Mouse (Mus musculus) embryo, embryonic 10.5 days (tissue): ENCODE results near the gene Ambra1.

Experiments used
- DNase-seq: peaks from one replicate; pipeline ENCODE4 v3.0.0-alpha.2; 2015; ENCODE audit warnings: low spot score

The Ambra1 gene

DNA sequence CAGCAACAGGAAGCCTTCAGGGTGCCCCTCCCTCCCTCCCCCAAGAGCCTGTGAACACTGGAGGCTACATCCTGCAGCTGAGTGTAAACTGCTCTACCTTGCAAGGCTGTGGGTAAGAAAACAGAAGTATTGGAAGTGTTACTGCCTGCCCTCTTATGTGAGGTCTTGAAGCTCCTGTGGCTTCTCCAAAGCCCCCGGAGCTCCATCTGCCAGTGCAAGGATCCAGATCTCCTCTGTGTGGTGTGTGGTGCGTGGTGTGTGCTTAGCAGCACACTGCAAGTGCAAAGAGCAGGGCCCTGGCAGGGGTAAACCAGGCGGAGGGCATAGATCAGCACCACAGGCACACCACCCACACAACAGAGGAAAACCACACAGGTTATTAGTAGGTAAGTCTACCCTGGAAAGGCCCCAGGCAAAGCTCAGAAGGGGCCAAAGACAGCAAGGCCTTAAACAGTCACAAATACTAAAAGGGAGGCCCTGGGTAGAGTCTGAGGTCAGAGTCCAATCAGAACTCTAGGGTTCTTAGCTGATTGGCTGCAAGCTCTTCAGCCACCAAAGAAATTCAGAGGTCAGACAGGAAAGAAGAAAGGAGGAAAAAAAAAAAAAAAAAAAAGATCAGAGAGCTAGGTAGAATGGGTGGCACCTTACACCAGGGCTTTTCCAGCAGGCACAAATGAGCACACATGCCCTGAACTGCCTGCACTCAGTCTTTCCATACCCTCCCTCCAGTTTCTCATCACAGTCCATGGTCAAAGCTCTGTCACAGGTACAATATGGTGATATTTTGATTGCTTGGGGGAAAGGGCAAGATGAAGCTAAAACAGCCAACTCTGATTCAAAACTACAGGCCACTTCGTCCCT lies 232.2 kb downstream of the Ambra1 start:
- DNase-seq = no peak

DNA sequence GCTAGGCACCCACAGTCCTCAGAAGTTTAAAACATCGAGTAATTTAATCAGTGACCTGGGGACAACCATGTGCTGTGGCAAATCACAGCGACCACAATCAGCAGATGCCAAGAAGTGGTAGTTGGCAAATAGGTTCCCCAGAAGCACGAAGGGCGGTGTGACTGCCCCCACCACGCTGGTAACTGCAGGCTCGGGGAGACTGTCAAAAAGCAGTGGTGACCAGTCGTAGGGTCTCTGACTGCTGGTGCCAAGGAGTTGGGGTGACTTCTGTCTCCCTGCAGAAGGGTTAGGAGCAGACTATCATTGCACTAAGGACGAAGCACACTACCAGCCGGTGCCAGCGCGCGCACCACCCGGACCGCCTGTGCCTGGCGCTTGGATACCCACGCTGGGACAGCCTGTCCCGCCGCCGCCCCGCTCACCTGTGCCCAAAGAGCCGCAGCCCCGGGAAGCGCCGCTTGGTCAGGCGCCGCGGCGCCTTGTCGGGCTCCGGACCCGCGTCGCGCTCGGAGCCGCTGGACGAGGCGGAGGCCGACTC lies 233.0 kb downstream of the Ambra1 start:
- DNase-seq = no peak

DNA sequence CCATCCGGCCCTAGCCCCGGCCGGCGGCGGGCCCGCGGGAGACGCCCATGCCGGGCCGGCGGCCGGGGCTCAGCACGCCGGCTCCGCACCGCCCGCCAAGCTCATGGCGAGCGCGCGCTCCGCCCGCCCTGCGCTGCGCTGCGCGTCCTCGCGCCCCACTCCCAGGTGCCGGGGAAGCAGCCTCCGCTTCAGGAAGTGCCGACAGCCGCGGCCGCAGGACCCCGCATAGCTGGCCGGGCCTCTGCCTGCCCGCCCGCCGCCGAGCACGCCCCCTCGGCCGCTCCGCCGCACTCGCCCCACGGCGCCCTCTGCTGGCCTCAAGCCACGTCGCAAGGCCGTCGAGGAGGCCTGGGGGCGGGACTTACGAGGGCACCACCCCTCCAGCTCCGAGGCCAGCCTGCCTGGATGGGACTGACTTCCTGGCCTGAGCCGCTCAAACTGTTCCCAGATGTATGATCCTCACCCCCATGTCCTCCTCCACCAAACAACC lies 233.6 kb downstream of the Ambra1 start:
- DNase-seq = peak; percentile 94

DNA sequence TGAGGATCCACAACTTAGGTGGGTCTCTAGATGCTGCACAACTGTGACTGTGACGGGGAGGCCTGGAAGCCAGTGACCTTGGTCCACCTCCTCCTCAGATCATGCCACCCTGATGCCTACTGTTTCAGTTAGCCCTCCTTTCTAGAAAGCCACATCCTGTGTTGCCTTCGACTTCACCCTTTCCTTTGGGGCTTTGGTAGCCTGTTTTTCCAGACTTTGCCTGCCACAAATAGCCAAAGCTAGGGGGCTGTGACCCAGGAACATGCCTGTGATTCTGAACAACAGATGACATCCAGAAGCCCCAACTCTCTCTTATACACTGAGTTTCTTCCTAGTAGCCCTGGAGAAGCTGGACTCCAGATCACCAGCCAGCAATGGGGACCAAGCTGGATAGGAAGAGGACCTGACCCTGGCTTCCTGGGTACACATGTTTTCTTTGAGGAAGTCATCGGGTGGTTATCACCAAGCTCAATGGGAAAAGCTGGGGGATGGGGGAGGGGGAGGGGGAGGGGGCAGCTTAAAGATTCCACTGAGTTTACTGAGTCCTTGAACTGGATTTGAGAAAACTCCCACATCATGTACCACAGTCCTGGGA lies 234.8 kb downstream of the Ambra1 start:
- no peak for DNase-seq

DNA sequence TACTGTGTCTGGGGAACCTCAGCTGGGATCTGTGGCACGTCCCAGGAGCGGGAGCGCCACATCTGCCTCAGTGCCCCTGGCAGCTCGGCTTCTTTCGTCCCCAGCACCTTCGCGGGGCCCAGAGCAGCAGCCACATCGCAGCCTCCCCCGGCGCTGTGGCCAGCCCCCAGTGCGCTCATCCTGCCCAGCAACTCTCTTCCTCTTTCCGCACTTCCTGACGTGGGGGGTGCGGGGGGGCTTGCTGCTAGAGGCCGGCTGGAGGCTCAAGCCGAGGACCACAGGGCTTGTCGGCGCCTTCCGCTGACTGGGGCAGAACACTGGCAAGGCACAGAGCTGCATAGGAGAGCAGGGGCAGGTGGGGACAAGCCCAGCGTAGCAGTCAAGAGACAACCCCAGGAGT lies 235.5 kb downstream of the Ambra1 start:
- DNase-seq = no peak

DNA sequence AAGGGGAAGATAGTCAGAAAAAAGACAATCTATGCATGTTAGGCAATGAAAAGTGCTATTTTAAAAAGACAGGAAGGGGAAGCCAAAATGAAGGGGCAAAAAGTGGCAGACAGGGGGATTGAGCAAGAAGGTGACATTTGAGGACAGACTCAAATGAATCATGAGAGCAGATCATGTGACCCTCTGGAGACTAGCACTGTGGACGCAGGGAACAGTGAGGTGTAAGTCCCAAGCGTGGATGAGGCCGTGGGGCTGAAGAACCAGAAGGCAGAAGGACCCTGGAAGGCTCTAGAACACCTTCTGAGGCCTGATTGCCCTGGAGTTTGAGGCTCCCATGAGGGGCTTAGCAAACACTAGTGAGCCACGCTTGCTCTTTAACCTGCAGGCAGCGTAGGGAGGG lies 236.4 kb downstream of the Ambra1 start:
- no peak for DNase-seq

DNA sequence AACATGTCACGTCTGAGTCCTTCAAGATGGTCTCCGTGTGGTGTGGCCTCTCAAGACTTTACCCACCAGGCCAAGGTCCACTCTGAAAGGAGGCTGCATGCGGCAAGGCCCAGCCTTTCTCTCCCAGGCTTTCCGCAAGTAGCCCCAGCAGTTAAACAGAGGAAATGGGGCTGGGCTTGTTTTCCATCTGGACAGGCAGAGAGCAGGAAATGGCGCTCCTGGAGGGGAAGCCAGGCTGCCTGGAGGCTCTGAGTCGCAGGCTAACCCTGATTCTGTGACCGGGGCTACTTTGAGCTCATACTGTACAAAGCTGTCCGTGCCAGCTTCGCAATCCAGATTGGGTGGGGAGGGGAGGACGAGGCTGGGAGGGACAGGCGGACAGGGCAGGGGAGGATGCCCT lies 238.0 kb downstream of the Ambra1 start:
- DNase-seq = no peak
